ENCODE assay signal across 8 mouse cellular contexts in genomic region chr17:74296076-74296823, GRCm38 (mm10). TPM values are rescaled to one million over a fixed set of nuclear protein-coding genes. Genes with fewer than 3 reads are reported as not detected.
A peak's percentile ranks its signal among the peaks of the same experiment; 100 is the strongest.
DNase-seq lines count a peak whose midpoint lies in the region; ATAC-seq and TF ChIP-seq lines count a peak whose summit lies in the region.

No protein-coding gene starts in this region.

- H3K36me3 ChIP-seq in testis, adult 2 months (ENCODE audit: control insufficient read depth, insufficient read depth, low read length), result no peaks in the 10 kb centered on the region
- peaks cover 36% of the 10 kb centered on the region for H3K36me3 ChIP-seq in embryonic facial prominence, embryonic 10.5 days (replicated peaks)
- H3K36me3 ChIP-seq in limb, embryonic 14.5 days (ENCODE audit: control insufficient read depth, insufficient read depth, low read length), result peaks cover 26% of the 10 kb centered on the region
- peaks cover 7% of the 10 kb centered on the region; the same call in 1 of the 2 replicates for H3K36me3 ChIP-seq in midbrain, postnatal 0 days (ENCODE audit: insufficient read depth, low read length)

- H3K27me3 ChIP-seq in testis, adult 2 months (ENCODE audit: control insufficient read depth, insufficient read depth, low read length), result no peaks in the 10 kb centered on the region
- no peaks in the 10 kb centered on the region for H3K27me3 ChIP-seq in embryonic facial prominence, embryonic 10.5 days (replicated peaks; ENCODE audit: low read depth, poor library complexity, severe bottlenecking)
- H3K27me3 ChIP-seq in limb, embryonic 14.5 days (ENCODE audit: control insufficient read depth, insufficient read depth, low read length), result no peaks in the 10 kb centered on the region
- H3K27me3 ChIP-seq in midbrain, postnatal 0 days (ENCODE audit: insufficient read depth, low read length), result no peaks in the 10 kb centered on the region

- WGBS in embryonic facial prominence, embryonic 10.5 days, result 47% methylated on average over 11 of the region's 11 CpGs
- 33% methylated on average over 11 of the region's 11 CpGs for WGBS in limb, embryonic 14.5 days
- 49% methylated on average over 11 of the region's 11 CpGs for WGBS in midbrain, postnatal 0 days

- no peak for TF ChIP-seq POLR2A in testis, adult 2 months (IDR thresholded peaks at IDR 0.05; ENCODE audit: control insufficient read depth, low read depth, low read length)
- no peak for TF ChIP-seq POLR2A in limb, embryonic 14.5 days (IDR thresholded peaks at IDR 0.05; ENCODE audit: borderline replicate concordance, extremely low read depth, insufficient read depth, insufficient read length)

- no peak for DNase-seq in testis, postnatal 10 days (ENCODE audit: low spot score)
- DNase-seq in embryonic facial prominence, embryonic 10.5 days (ENCODE audit: low spot score), result no peak
- DNase-seq in heart, postnatal 10 days, result peak; percentile 32 to 52
- DNase-seq in limb, embryonic 14.5 days (ENCODE audit: low spot score), result peak; percentile 66
- no peak for DNase-seq in midbrain, postnatal 0 days (ENCODE audit: low spot score)
- DNase-seq in layer of hippocampus, adult 8-10 months (ENCODE audit: low spot score in 2 of 2), result no peak
- no peak for DNase-seq in right cerebral cortex, postnatal 4 days

- H3K4me3 ChIP-seq in testis, adult 2 months (ENCODE audit: control insufficient read depth, low read depth, low read length), result peak overlapping the region; percentile 91; the same call in 1 of the 2 replicates
- peak overlapping the region; percentile 97 for H3K4me3 ChIP-seq in embryonic facial prominence, embryonic 10.5 days
- H3K4me3 ChIP-seq in limb, embryonic 14.5 days (replicated peaks; ENCODE audit: low read length), result peak overlapping the region; percentile 85
- peak overlapping the region; percentile 89 for H3K4me3 ChIP-seq in midbrain, postnatal 0 days (ENCODE audit: low read depth, low read length)

- H3K9ac ChIP-seq in limb, embryonic 14.5 days (ENCODE audit: low read depth, low read length, severe bottlenecking), result peak overlapping the region; percentile 90
- H3K9ac ChIP-seq in midbrain, postnatal 0 days (replicated peaks; ENCODE audit: low read length, poor library complexity, severe bottlenecking), result no peak overlapping the region

- peak overlapping the region; percentile 68 for H3K4me2 ChIP-seq in limb, embryonic 14.5 days (replicated peaks; ENCODE audit: low read depth, low read length, severe bottlenecking)
- H3K4me2 ChIP-seq in midbrain, postnatal 0 days (ENCODE audit: low read depth, low read length, poor library complexity, severe bottlenecking), result peak overlapping the region; percentile 69

- H3K9me3 ChIP-seq in embryonic facial prominence, embryonic 10.5 days, result no peaks in the 10 kb centered on the region
- no peaks in the 10 kb centered on the region for H3K9me3 ChIP-seq in limb, embryonic 14.5 days (ENCODE audit: control insufficient read depth, low read length)
- no peaks in the 10 kb centered on the region for H3K9me3 ChIP-seq in midbrain, postnatal 0 days (ENCODE audit: low read length)

- H3K27ac ChIP-seq in testis, adult 2 months (ENCODE audit: control insufficient read depth, insufficient read depth, low read depth, low read length), result peak overlapping the region; percentile 88
- peak overlapping the region; percentile 99 for H3K27ac ChIP-seq in embryonic facial prominence, embryonic 10.5 days (replicated peaks)
- H3K27ac ChIP-seq in limb, embryonic 14.5 days (replicated peaks; ENCODE audit: low read depth, low read length), result peak overlapping the region; percentile 98
- H3K27ac ChIP-seq in midbrain, postnatal 0 days (ENCODE audit: low read depth, low read length), result peak overlapping the region; percentile 88; the same call in 1 of the 2 replicates

- TF ChIP-seq CTCF in testis, adult 2 months (IDR thresholded peaks at IDR 0.05; ENCODE audit: control insufficient read depth, insufficient read depth, insufficient replicate concordance, low read depth, low read length), result peak; percentile 38; the same call in 1 of the 2 replicates
- TF ChIP-seq CTCF in midbrain, postnatal 0 days (IDR thresholded peaks at IDR 0.05), result peak; percentile 55

- intact Hi-C loops in heart, postnatal 10 days (cut with DNase I), result loop anchor here (5.0 kb wide), 1 partner anchor 274 kb away; no protein-coding TSS in a partner anchor

- H3K4me1 ChIP-seq in testis, adult 2 months (ENCODE audit: control insufficient read depth, insufficient read depth, low read length), result peaks cover 3% of the 10 kb centered on the region; the same call in 1 of the 2 replicates
- peaks cover 25% of the 10 kb centered on the region for H3K4me1 ChIP-seq in embryonic facial prominence, embryonic 10.5 days
- H3K4me1 ChIP-seq in limb, embryonic 14.5 days (ENCODE audit: control insufficient read depth, insufficient read depth, low read length), result peaks cover 12% of the 10 kb centered on the region
- H3K4me1 ChIP-seq in midbrain, postnatal 0 days (ENCODE audit: insufficient read depth, low read length), result no peaks in the 10 kb centered on the region; the same call in 1 of the 2 replicates

- no peak for ATAC-seq in limb, embryonic 14.5 days (ENCODE audit: low FRiP score, low read depth)
- no peak for ATAC-seq in midbrain, postnatal 0 days (ENCODE audit: low FRiP score)

RNA-seq across cellular contexts. Expression of gene Memo1, which starts 0.9 kb away (rescaled TPM):
- 94.5 and 110 TPM in 2 replicates for polyA plus RNA-seq in testis, adult 2 months (2012; rRNA removed)
- 89.3 and 94.8 TPM in 2 replicates for polyA plus RNA-seq in embryonic facial prominence, embryonic 10.5 days (2016; fragmentation: Nextera tagmentation; extraction: Ambion mirVana)
- total RNA-seq in heart, postnatal 10 days (2021), result 10 to 100 TPM; 63.7 to 72.1 TPM
- 73.6 and 75.0 TPM in 2 replicates for polyA plus RNA-seq in limb, embryonic 14.5 days (2012; rRNA removed)
- polyA plus RNA-seq in limb, embryonic 14.5 days (2014; fragmentation: Nextera tagmentation; extraction: Ambion mirVana), result 97.1 and 98.9 TPM in 2 replicates
- total RNA-seq in midbrain, postnatal 0 days (2014; rRNA removed), result 45.5 and 54.4 TPM in 2 replicates
- 36.8 and 37.5 TPM in 2 replicates for polyA plus RNA-seq in midbrain, postnatal 0 days (2015; fragmentation: Nextera tagmentation; extraction: Ambion mirVana)
- 10 to 100 TPM; 45.7 to 51.9 (median 48.2) TPM for total RNA-seq in layer of hippocampus, adult 8-10 months (2022)

RNA-seq across cellular contexts. Expression of gene Dpy30, which starts 27.5 kb away (rescaled TPM):
- 133 and 159 TPM in 2 replicates for polyA plus RNA-seq in testis, adult 2 months (2012; rRNA removed)
- polyA plus RNA-seq in embryonic facial prominence, embryonic 10.5 days (2016; fragmentation: Nextera tagmentation; extraction: Ambion mirVana), result 287 and 298 TPM in 2 replicates
- total RNA-seq in heart, postnatal 10 days (2021), result 10 to 100 TPM; 62.3 to 68.4 TPM
- 99.4 and 130 TPM in 2 replicates for polyA plus RNA-seq in limb, embryonic 14.5 days (2012; rRNA removed)
- 184 and 204 TPM in 2 replicates for polyA plus RNA-seq in limb, embryonic 14.5 days (2014; fragmentation: Nextera tagmentation; extraction: Ambion mirVana)
- total RNA-seq in midbrain, postnatal 0 days (2014; rRNA removed), result 64.0 and 68.0 TPM in 2 replicates
- 228 and 230 TPM in 2 replicates for polyA plus RNA-seq in midbrain, postnatal 0 days (2015; fragmentation: Nextera tagmentation; extraction: Ambion mirVana)
- total RNA-seq in layer of hippocampus, adult 8-10 months (2022), result 10 to 100 TPM; 39.2 to 49.9 (median 46.5) TPM

RNA-seq across cellular contexts. Expression of gene Spast, which starts 42.5 kb away (rescaled TPM):
- polyA plus RNA-seq in testis, adult 2 months (2012; rRNA removed), result 22.0 and 23.3 TPM in 2 replicates
- polyA plus RNA-seq in embryonic facial prominence, embryonic 10.5 days (2016; fragmentation: Nextera tagmentation; extraction: Ambion mirVana), result 17.0 and 18.0 TPM in 2 replicates
- total RNA-seq in heart, postnatal 10 days (2021), result 10 to 100 TPM; 32.2 to 37.9 TPM
- 23.7 and 24.0 TPM in 2 replicates for polyA plus RNA-seq in limb, embryonic 14.5 days (2012; rRNA removed)
- 28.3 and 32.4 TPM in 2 replicates for polyA plus RNA-seq in limb, embryonic 14.5 days (2014; fragmentation: Nextera tagmentation; extraction: Ambion mirVana)
- total RNA-seq in midbrain, postnatal 0 days (2014; rRNA removed), result 121 and 158 TPM in 2 replicates
- 22.9 and 27.4 TPM in 2 replicates for polyA plus RNA-seq in midbrain, postnatal 0 days (2015; fragmentation: Nextera tagmentation; extraction: Ambion mirVana)
- 10 to 100 TPM; 44.2 to 53.1 (median 49.4) TPM for total RNA-seq in layer of hippocampus, adult 8-10 months (2022)

Comparison
In these comparisons a context has a peak if more than half of its experiments do, and no peak if none do; other contexts are left out.
1. DNase-seq: peak in heart, postnatal 10 days (2 of 2) and limb, embryonic 14.5 days (single experiment); none in testis, postnatal 10 days (single experiment), embryonic facial prominence, embryonic 10.5 days (single experiment), midbrain, postnatal 0 days (single experiment), layer of hippocampus, adult 8-10 months (0 of 2) and right cerebral cortex, postnatal 4 days (single experiment).
2. Peak in every context shown above with its lines, with median percentiles within 50 percentile points of each other: H3K27ac ChIP-seq and H3K4me3 ChIP-seq.